Mouse (Mus musculus) embryonic facial prominence, embryonic 15.5 days (tissue): ENCODE measurements at regions not wholly inside any gene's neighbourhood (a gene's known extent, or its start where the extent isn't known, plus 50 kb on each side); places are given as distances from the start of the nearest gene placed in this dataset.

Source experiments
- ATAC-seq: fragments of 200-750 bp; cut with Nextera tagmentation; 2 replicates; pipeline ENCODE4 v1.8.0; 2017; ENCODE audit warnings: low read depth, moderate TSS enrichment; ENCODE audit not compliant: insufficient number of reproducible peaks, low FRiP score, low TSS enrichment
- H3K27ac ChIP-seq: fragments of 300-500 bp; sonication (generic); replicated peaks from 2 replicates; pipeline ENCODE4 v1.5.1; 2015; ENCODE audit warnings: mild to moderate bottlenecking, inconsistent platforms
- H3K27me3 ChIP-seq: fragments of 300-500 bp; sonication (generic); 2 replicates; pipeline ENCODE4 v1.6.1; 2015; ENCODE audit warnings: inconsistent platforms
- H3K36me3 ChIP-seq: fragments of 300-500 bp; sonication (generic); 2 replicates; pipeline ENCODE4 v1.6.1; 2015; ENCODE audit warnings: mild to moderate bottlenecking, inconsistent platforms
- H3K4me1 ChIP-seq: fragments of 300-500 bp; sonication (generic); 2 replicates; pipeline ENCODE4 v1.6.1; 2015; ENCODE audit warnings: inconsistent platforms
- H3K4me2 ChIP-seq: fragments of 300-500 bp; sonication (generic); replicated peaks from 2 replicates; pipeline ENCODE4 v1.6.1; 2015; ENCODE audit warnings: mild to moderate bottlenecking, inconsistent platforms
- H3K4me3 ChIP-seq: fragments of 300-500 bp; sonication (generic); replicated peaks from 2 replicates; pipeline ENCODE4 v1.5.1; 2015; ENCODE audit warnings: mild to moderate bottlenecking, inconsistent platforms
- H3K9ac ChIP-seq: fragments of 300-500 bp; sonication (generic); 2 replicates; pipeline ENCODE4 v1.6.1; 2015; ENCODE audit warnings: inconsistent platforms
- H3K9me3 ChIP-seq: fragments of 300-500 bp; sonication (generic); replicated peaks from 2 replicates; pipeline ENCODE4 v1.6.1; 2016; ENCODE audit warnings: inconsistent platforms
- WGBS: fragments of 180-500 bp; shearing (Covaris S2); methylation state at CpG from one replicate; pipeline ENCODE4 v1.1.7; 2015; 5-methylcytosine and 5-hydroxymethylcytosine counted together

- no peak overlapping the region for H3K27ac ChIP-seq
- no peaks in the 10 kb centered on the region for H3K27me3 ChIP-seq
Measured at GRCm38 (mm10) chrX:166971721-166972120, 237.4 kb downstream of the Tmsb4x start.

GRCm38 (mm10) chrX:166964656-166965582 lies 244.2 kb downstream of the Tmsb4x start:
- Histone ChIP-seq H3K4me1 (no peaks in the 10 kb centered on the region), H3K4me2 (no peak overlapping the region), H3K27me3 (no peaks in the 10 kb centered on the region; the same call in 1 of the 2 replicates), H3K36me3 (no peaks in the 10 kb centered on the region), H3K4me3 (no peak overlapping the region), H3K9ac (no peak overlapping the region), H3K27ac (no peak overlapping the region), H3K9me3 (no peaks in the 10 kb centered on the region)
- ATAC-seq, result no peak
- WGBS, result 78% methylated on average over 7 of the region's 7 CpGs

More at GRCm38 (mm10) chrX:166971721-166972120, 237.4 kb downstream of the Tmsb4x start:
- Histone ChIP-seq H3K4me1 (no peaks in the 10 kb centered on the region), H3K9ac (no peak overlapping the region), H3K36me3 (no peaks in the 10 kb centered on the region), H3K4me2 (no peak overlapping the region), H3K9me3 (no peaks in the 10 kb centered on the region), H3K4me3 (no peak overlapping the region)
- WGBS, result 21% methylated on average over 1 of the region's 1 CpGs
- ATAC-seq, result no peak

- H3K9ac ChIP-seq, result no peak overlapping the region
- no peak overlapping the region for H3K4me2 ChIP-seq
- no peaks in the 10 kb centered on the region for H3K4me1 ChIP-seq
- 60% methylated on average over 14 of the region's 14 CpGs for WGBS
- H3K9me3 ChIP-seq, result no peaks in the 10 kb centered on the region
- no peak overlapping the region for H3K4me3 ChIP-seq
- no peaks in the 10 kb centered on the region for H3K27me3 ChIP-seq
- no peaks in the 10 kb centered on the region for H3K36me3 ChIP-seq
- ATAC-seq, result no peak
- no peak overlapping the region for H3K27ac ChIP-seq
Measured at GRCm38 (mm10) chrX:166952528-166953189, 256.5 kb downstream of the Tmsb4x start.

DNA sequence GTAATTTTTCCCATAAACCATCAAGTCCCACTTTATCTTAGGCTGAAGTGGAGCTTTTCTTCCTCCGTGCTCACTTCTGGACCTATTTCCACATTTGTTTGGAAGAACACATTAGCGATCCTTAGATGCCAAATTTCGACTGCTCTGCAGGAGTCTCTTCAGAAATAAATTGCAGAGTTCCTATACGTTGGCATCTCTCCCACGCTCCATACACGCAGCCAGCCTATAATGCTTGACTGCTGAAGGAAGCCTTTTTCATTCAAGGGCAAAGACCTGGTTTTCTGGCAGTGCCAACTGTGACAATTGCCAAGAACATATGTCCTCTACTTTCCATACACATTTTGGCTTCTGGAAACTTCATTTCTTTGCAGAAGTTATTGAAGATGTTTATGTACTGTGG lies 258.1 kb downstream of the Tmsb4x start:
- H3K4me1 ChIP-seq, result no peaks in the 10 kb centered on the region
- no peak overlapping the region for H3K4me3 ChIP-seq
- no peaks in the 10 kb centered on the region for H3K9me3 ChIP-seq
- no peak for ATAC-seq
- no peak overlapping the region for H3K9ac ChIP-seq
- no peaks in the 10 kb centered on the region for H3K36me3 ChIP-seq
- WGBS, result 61% methylated on average over 6 of the region's 6 CpGs
- no peaks in the 10 kb centered on the region for H3K27me3 ChIP-seq
- no peak overlapping the region for H3K4me2 ChIP-seq
- H3K27ac ChIP-seq, result no peak overlapping the region

DNA sequence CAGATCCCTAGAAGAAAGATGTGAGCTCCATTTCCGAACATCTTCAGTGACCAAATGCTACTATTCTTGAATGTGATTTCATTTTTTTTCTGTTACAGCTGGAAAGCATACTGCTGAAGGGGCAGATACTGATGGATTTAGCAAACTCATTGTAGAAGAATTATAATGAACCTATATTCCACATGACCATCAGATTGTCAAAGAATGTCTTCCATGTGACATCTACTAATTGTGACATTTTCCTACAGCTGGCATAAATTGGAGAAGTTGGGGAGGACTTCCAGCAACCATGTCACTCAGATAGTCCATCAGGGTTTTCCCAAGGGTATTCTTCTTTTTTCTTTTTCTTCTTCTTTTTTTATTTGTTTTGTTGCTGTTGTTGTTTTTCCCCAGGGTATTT lies 263.2 kb downstream of the Tmsb4x start:
- H3K4me2 ChIP-seq, result no peak overlapping the region

DNA sequence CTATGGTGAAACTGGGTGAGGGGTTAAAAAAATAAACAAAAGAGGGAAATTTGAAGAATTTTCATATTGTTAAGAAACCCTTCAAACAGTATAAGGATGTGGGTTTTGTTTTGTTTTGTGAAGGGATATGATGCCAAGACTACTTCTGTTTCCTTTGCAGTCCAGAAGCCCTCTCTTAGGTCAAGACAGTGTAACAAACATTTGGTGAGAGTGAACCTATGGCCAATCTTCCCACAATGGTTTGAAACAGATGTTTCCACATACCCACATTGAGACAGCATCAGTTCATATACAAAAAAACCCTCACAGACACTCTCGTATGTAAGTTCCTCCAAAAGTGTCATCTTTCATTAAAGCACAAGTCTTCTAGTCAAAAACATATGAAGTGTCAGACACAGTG lies 263.6 kb downstream of the Tmsb4x start:
- WGBS, result 31% methylated on average over 1 of the region's 1 CpGs
- Histone ChIP-seq H3K4me2 (no peak overlapping the region), H3K36me3 (no peaks in the 10 kb centered on the region)

More for the DNA sequence above, 263.2 kb downstream of the Tmsb4x start:
- no peak overlapping the region for H3K4me3 ChIP-seq
- no peaks in the 10 kb centered on the region for H3K36me3 ChIP-seq
- no peaks in the 10 kb centered on the region for H3K4me1 ChIP-seq
- H3K9me3 ChIP-seq, result no peaks in the 10 kb centered on the region
- WGBS, result 73% methylated on average over 1 of the region's 1 CpGs
- no peak overlapping the region for H3K9ac ChIP-seq
- ATAC-seq, result no peak
- H3K27ac ChIP-seq, result no peak overlapping the region
- 0 out of 2 replicates have a peak, but pooled peaks cover 7% of the 10 kb centered on the region for H3K27me3 ChIP-seq

DNA sequence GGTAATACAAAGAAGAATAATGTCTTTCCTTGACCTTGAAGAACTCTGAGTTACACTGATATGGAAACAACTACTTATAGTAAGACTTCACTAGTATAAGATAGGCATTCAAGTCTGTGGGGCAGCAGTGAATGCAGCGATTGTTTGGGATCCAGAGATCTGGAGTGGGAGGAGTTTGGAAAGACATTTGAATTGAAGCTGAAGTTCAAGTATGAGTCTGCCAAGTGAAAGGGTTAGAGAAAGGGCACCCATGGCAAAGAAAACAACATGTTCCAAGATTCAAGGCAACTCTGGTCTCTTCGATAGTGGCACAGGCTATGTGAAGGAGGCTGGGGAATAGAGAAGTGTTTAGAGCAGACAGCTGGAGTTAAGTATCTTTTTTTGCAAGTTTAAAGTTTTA lies 275.3 kb downstream of the Tmsb4x start:
- WGBS, result 65% methylated on average over 2 of the region's 2 CpGs
- Histone ChIP-seq H3K27ac (no peak overlapping the region), H3K4me1 (no peaks in the 10 kb centered on the region), H3K27me3 (0 out of 2 replicates have a peak, but pooled peaks cover 4% of the 10 kb centered on the region), H3K4me2 (no peak overlapping the region), H3K9me3 (no peaks in the 10 kb centered on the region), H3K9ac (no peak overlapping the region), H3K36me3 (no peaks in the 10 kb centered on the region), H3K4me3 (no peak overlapping the region)
- ATAC-seq, result no peak

More for the DNA sequence above, 263.6 kb downstream of the Tmsb4x start:
- Histone ChIP-seq H3K27ac (no peak overlapping the region), H3K9ac (no peak overlapping the region), H3K4me1 (no peaks in the 10 kb centered on the region), H3K4me3 (no peak overlapping the region), H3K27me3 (0 out of 2 replicates have a peak, but pooled peaks cover 7% of the 10 kb centered on the region), H3K9me3 (no peaks in the 10 kb centered on the region)
- no peak for ATAC-seq

- Histone ChIP-seq H3K9me3 (no peaks in the 10 kb centered on the region), H3K4me2 (no peak overlapping the region), H3K27me3 (0 out of 2 replicates have a peak, but pooled peaks cover 4% of the 10 kb centered on the region), H3K9ac (no peak overlapping the region), H3K4me1 (no peaks in the 10 kb centered on the region), H3K36me3 (no peaks in the 10 kb centered on the region), H3K27ac (no peak overlapping the region), H3K4me3 (no peak overlapping the region)
- no peak for ATAC-seq
Measured at GRCm38 (mm10) chrX:166932472-166932871, 276.6 kb downstream of the Tmsb4x start.

GRCm38 (mm10) chrX:166931048-166931447 lies 278.1 kb downstream of the Tmsb4x start:
- Histone ChIP-seq H3K27ac (no peak overlapping the region), H3K9me3 (no peaks in the 10 kb centered on the region), H3K4me2 (no peak overlapping the region), H3K9ac (no peak overlapping the region), H3K36me3 (no peaks in the 10 kb centered on the region), H3K27me3 (no peaks in the 10 kb centered on the region), H3K4me3 (no peak overlapping the region), H3K4me1 (no peaks in the 10 kb centered on the region)
- 62% methylated on average over 4 of the region's 4 CpGs for WGBS
- ATAC-seq, result no peak

GRCm38 (mm10) chrX:166929716-166930420 lies 279.2 kb downstream of the Tmsb4x start:
- no peaks in the 10 kb centered on the region for H3K27me3 ChIP-seq
- H3K27ac ChIP-seq, result no peak overlapping the region
- no peak for ATAC-seq
- H3K9ac ChIP-seq, result no peak overlapping the region
- no peaks in the 10 kb centered on the region for H3K36me3 ChIP-seq
- no peaks in the 10 kb centered on the region for H3K4me1 ChIP-seq
- 49% methylated on average over 6 of the region's 6 CpGs for WGBS
- no peaks in the 10 kb centered on the region for H3K9me3 ChIP-seq
- H3K4me2 ChIP-seq, result no peak overlapping the region
- H3K4me3 ChIP-seq, result no peak overlapping the region

DNA sequence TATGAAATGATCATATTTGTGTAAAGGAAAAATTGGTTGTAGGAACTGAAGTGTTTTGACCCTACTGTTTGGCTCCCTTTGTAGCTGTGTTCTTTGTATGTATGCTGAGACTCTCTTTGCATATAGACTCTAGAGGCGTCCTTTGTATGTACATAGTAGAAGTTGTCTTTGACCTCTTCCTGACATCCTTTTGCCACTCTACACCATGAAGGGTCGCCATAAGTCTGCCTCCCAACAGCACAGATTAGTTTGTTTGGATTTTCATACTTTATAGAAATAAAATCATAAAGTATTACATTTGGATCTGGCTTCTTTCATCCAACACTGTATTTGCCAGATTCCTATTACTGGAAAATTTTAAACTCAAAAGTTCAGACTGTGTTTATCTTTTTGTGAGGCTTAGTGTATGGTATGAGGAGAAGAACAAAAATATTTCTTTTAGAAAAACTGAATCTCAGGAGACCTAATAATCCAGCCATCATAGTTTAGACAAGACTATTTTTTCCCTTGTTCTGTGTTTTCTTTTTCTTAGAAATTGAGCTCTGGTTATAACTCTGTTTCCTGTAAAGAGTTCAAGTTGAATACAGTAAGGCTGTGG lies 293.7 kb downstream of the Tmsb4x start:
- H3K9ac ChIP-seq, result no peak overlapping the region
- no peak overlapping the region for H3K27ac ChIP-seq
- no peaks in the 10 kb centered on the region for H3K36me3 ChIP-seq
- H3K4me2 ChIP-seq, result no peak overlapping the region
- H3K4me3 ChIP-seq, result no peak overlapping the region
- no peak for ATAC-seq
- H3K9me3 ChIP-seq, result no peaks in the 10 kb centered on the region
- 62% methylated on average over 2 of the region's 2 CpGs for WGBS
- H3K4me1 ChIP-seq, result no peaks in the 10 kb centered on the region
- H3K27me3 ChIP-seq, result no peaks in the 10 kb centered on the region; the same call in 1 of the 2 replicates
